Mouse (Mus musculus): ENCODE data around the gene Ncs1. TPM values are rescaled to one million over a fixed set of nuclear protein-coding genes. Genes with fewer than 3 reads are reported as not detected.

Ncs1 gene
- polyA plus RNA-seq, 1 experiment from 2014 or later = 42.8 TPM

- 84% methylated on average over 8 of the region's 8 CpGs for WGBS (ENCODE audit: insufficient replicate concordance)
- H3K4me2 ChIP-seq = no peak overlapping the region
- no peak for ATAC-seq (replicated peaks; ENCODE audit: insufficient number of reproducible peaks, low FRiP score, low TSS enrichment)
Observed at GRCm38 (mm10) chr2:31270470-31270869, 24.8 kb downstream of the Ncs1 start.

GRCm38 (mm10) chr2:31271071-31271470, 25.4 kb downstream of the Ncs1 start:
- H3K9ac ChIP-seq (ENCODE audit: low read depth, low read length) = no peak overlapping the region
- peaks cover 16% of the 10 kb centered on the region for H3K4me1 ChIP-seq (ENCODE audit: control insufficient read depth, insufficient read depth, low read length)
- no peak for ATAC-seq (replicated peaks; ENCODE audit: insufficient number of reproducible peaks, low FRiP score, low TSS enrichment)
- H3K4me3 ChIP-seq (ENCODE audit: low read depth, low read length) = no peak overlapping the region
- H3K4me2 ChIP-seq = no peak overlapping the region
- H3K36me3 ChIP-seq (ENCODE audit: control insufficient read depth, insufficient read depth, low read length) = no peaks in the 10 kb centered on the region
- WGBS (ENCODE audit: insufficient replicate concordance) = 84% methylated on average over 1 of the region's 1 CpGs
- no peaks in the 10 kb centered on the region for H3K27me3 ChIP-seq (ENCODE audit: control insufficient read depth, insufficient read depth, low read length)
- no peak overlapping the region for H3K27ac ChIP-seq (ENCODE audit: low read depth, low read length)
- no peaks in the 10 kb centered on the region for H3K9me3 ChIP-seq (replicated peaks; ENCODE audit: control insufficient read depth, low read length)

More at GRCm38 (mm10) chr2:31270470-31270869, 24.8 kb downstream of the Ncs1 start:
- H3K27ac ChIP-seq (ENCODE audit: low read depth, low read length) = no peak overlapping the region
- no peaks in the 10 kb centered on the region for H3K9me3 ChIP-seq (replicated peaks; ENCODE audit: control insufficient read depth, low read length)
- no peak overlapping the region for H3K9ac ChIP-seq (ENCODE audit: low read depth, low read length)
- H3K4me3 ChIP-seq (ENCODE audit: low read depth, low read length) = no peak overlapping the region
- no peaks in the 10 kb centered on the region for H3K27me3 ChIP-seq (ENCODE audit: control insufficient read depth, insufficient read depth, low read length)
- H3K36me3 ChIP-seq (ENCODE audit: control insufficient read depth, insufficient read depth, low read length) = no peaks in the 10 kb centered on the region
- peaks cover 22% of the 10 kb centered on the region for H3K4me1 ChIP-seq (ENCODE audit: control insufficient read depth, insufficient read depth, low read length)

- Histone ChIP-seq H3K36me3 (ENCODE audit: control insufficient read depth, insufficient read depth, low read length) (no peaks in the 10 kb centered on the region), H3K4me3 (ENCODE audit: low read depth, low read length) (no peak overlapping the region), H3K9me3 (replicated peaks; ENCODE audit: control insufficient read depth, low read length) (no peaks in the 10 kb centered on the region), H3K27ac (ENCODE audit: low read depth, low read length) (no peak overlapping the region), H3K9ac (ENCODE audit: low read depth, low read length) (no peak overlapping the region), H3K27me3 (ENCODE audit: control insufficient read depth, insufficient read depth, low read length) (no peaks in the 10 kb centered on the region), H3K4me2 (no peak overlapping the region), H3K4me1 (ENCODE audit: control insufficient read depth, insufficient read depth, low read length) (peaks cover 2% of the 10 kb centered on the region; the same call in 1 of the 2 replicates)
- no peak for ATAC-seq (replicated peaks; ENCODE audit: insufficient number of reproducible peaks, low FRiP score, low TSS enrichment)
- WGBS (ENCODE audit: insufficient replicate concordance) = 89% methylated on average over 6 of the region's 6 CpGs
Observed at GRCm38 (mm10) chr2:31274993-31275392, 29.4 kb downstream of the Ncs1 start.

- Histone ChIP-seq H3K4me2 (no peak overlapping the region), H3K4me1 (ENCODE audit: control insufficient read depth, insufficient read depth, low read length) (peaks cover 2% of the 10 kb centered on the region; the same call in 1 of the 2 replicates), H3K27me3 (ENCODE audit: control insufficient read depth, insufficient read depth, low read length) (no peaks in the 10 kb centered on the region), H3K36me3 (ENCODE audit: control insufficient read depth, insufficient read depth, low read length) (peaks cover 2% of the 10 kb centered on the region; the same call in 1 of the 2 replicates), H3K9ac (ENCODE audit: low read depth, low read length) (no peak overlapping the region), H3K4me3 (ENCODE audit: low read depth, low read length) (no peak overlapping the region), H3K9me3 (replicated peaks; ENCODE audit: control insufficient read depth, low read length) (no peaks in the 10 kb centered on the region), H3K27ac (ENCODE audit: low read depth, low read length) (no peak overlapping the region)
- 67% methylated on average over 6 of the region's 6 CpGs for WGBS (ENCODE audit: insufficient replicate concordance)
- ATAC-seq (replicated peaks; ENCODE audit: insufficient number of reproducible peaks, low FRiP score, low TSS enrichment) = no peak
Observed at GRCm38 (mm10) chr2:31277810-31278209, 32.2 kb downstream of the Ncs1 start.

GRCm38 (mm10) chr2:31278483-31278882, 32.9 kb downstream of the Ncs1 start:
- no peak overlapping the region for H3K9ac ChIP-seq (ENCODE audit: low read depth, low read length)
- peaks cover 2% of the 10 kb centered on the region; the same call in 1 of the 2 replicates for H3K36me3 ChIP-seq (ENCODE audit: control insufficient read depth, insufficient read depth, low read length)
- no peaks in the 10 kb centered on the region for H3K27me3 ChIP-seq (ENCODE audit: control insufficient read depth, insufficient read depth, low read length)
- H3K27ac ChIP-seq (ENCODE audit: low read depth, low read length) = no peak overlapping the region
- no peak overlapping the region for H3K4me3 ChIP-seq (ENCODE audit: low read depth, low read length)
- H3K4me2 ChIP-seq = no peak overlapping the region
- H3K4me1 ChIP-seq (ENCODE audit: control insufficient read depth, insufficient read depth, low read length) = peaks cover 2% of the 10 kb centered on the region; the same call in 1 of the 2 replicates
- 71% methylated on average over 5 of the region's 5 CpGs for WGBS (ENCODE audit: insufficient replicate concordance)
- ATAC-seq (replicated peaks; ENCODE audit: insufficient number of reproducible peaks, low FRiP score, low TSS enrichment) = no peak
- H3K9me3 ChIP-seq (replicated peaks; ENCODE audit: control insufficient read depth, low read length) = no peaks in the 10 kb centered on the region

- no peak for ATAC-seq (replicated peaks; ENCODE audit: insufficient number of reproducible peaks, low FRiP score, low TSS enrichment)
- Histone ChIP-seq H3K4me3 (ENCODE audit: low read depth, low read length) (no peak overlapping the region), H3K4me2 (no peak overlapping the region), H3K9me3 (replicated peaks; ENCODE audit: control insufficient read depth, low read length) (no peaks in the 10 kb centered on the region), H3K27ac (ENCODE audit: low read depth, low read length) (no peak overlapping the region), H3K27me3 (ENCODE audit: control insufficient read depth, insufficient read depth, low read length) (no peaks in the 10 kb centered on the region), H3K9ac (ENCODE audit: low read depth, low read length) (no peak overlapping the region), H3K36me3 (ENCODE audit: control insufficient read depth, insufficient read depth, low read length) (peaks cover 5% of the 10 kb centered on the region), H3K4me1 (ENCODE audit: control insufficient read depth, insufficient read depth, low read length) (peaks cover 2% of the 10 kb centered on the region; the same call in 1 of the 2 replicates)
- 84% methylated on average over 8 of the region's 8 CpGs for WGBS (ENCODE audit: insufficient replicate concordance)
Observed at GRCm38 (mm10) chr2:31281138-31281537, 35.5 kb downstream of the Ncs1 start.

- WGBS (ENCODE audit: insufficient replicate concordance) = 42% methylated on average over 7 of the region's 7 CpGs
- peaks cover 9% of the 10 kb centered on the region for H3K36me3 ChIP-seq (ENCODE audit: control insufficient read depth, insufficient read depth, low read length)
- H3K27me3 ChIP-seq (ENCODE audit: control insufficient read depth, insufficient read depth, low read length) = no peaks in the 10 kb centered on the region
Observed at GRCm38 (mm10) chr2:31282266-31282665, 36.6 kb downstream of the Ncs1 start.

GRCm38 (mm10) chr2:31282880-31283279, 37.3 kb downstream of the Ncs1 start:
- H3K9me3 ChIP-seq (replicated peaks; ENCODE audit: control insufficient read depth, low read length) = no peaks in the 10 kb centered on the region
- no peak overlapping the region for H3K27ac ChIP-seq (ENCODE audit: low read depth, low read length)
- H3K36me3 ChIP-seq (ENCODE audit: control insufficient read depth, insufficient read depth, low read length) = peaks cover 9% of the 10 kb centered on the region
- 90% methylated on average over 12 of the region's 12 CpGs for WGBS (ENCODE audit: insufficient replicate concordance)
- no peak for ATAC-seq (replicated peaks; ENCODE audit: insufficient number of reproducible peaks, low FRiP score, low TSS enrichment)
- H3K4me3 ChIP-seq (ENCODE audit: low read depth, low read length) = no peak overlapping the region
- no peaks in the 10 kb centered on the region for H3K27me3 ChIP-seq (ENCODE audit: control insufficient read depth, insufficient read depth, low read length)
- no peak overlapping the region for H3K4me2 ChIP-seq
- H3K4me1 ChIP-seq (ENCODE audit: control insufficient read depth, insufficient read depth, low read length) = no peaks in the 10 kb centered on the region
- H3K9ac ChIP-seq (ENCODE audit: low read depth, low read length) = no peak overlapping the region

More at GRCm38 (mm10) chr2:31282266-31282665, 36.6 kb downstream of the Ncs1 start:
- no peak overlapping the region for H3K27ac ChIP-seq (ENCODE audit: low read depth, low read length)
- H3K9ac ChIP-seq (ENCODE audit: low read depth, low read length) = no peak overlapping the region
- no peaks in the 10 kb centered on the region for H3K9me3 ChIP-seq (replicated peaks; ENCODE audit: control insufficient read depth, low read length)
- ATAC-seq (replicated peaks; ENCODE audit: insufficient number of reproducible peaks, low FRiP score, low TSS enrichment) = no peak
- no peak overlapping the region for H3K4me2 ChIP-seq
- no peak overlapping the region for H3K4me3 ChIP-seq (ENCODE audit: low read depth, low read length)
- no peaks in the 10 kb centered on the region for H3K4me1 ChIP-seq (ENCODE audit: control insufficient read depth, insufficient read depth, low read length)

- Histone ChIP-seq H3K9me3 (replicated peaks; ENCODE audit: control insufficient read depth, low read length) (no peaks in the 10 kb centered on the region), H3K36me3 (ENCODE audit: control insufficient read depth, insufficient read depth, low read length) (peaks cover 16% of the 10 kb centered on the region), H3K4me2 (no peak overlapping the region), H3K9ac (ENCODE audit: low read depth, low read length) (no peak overlapping the region), H3K4me3 (ENCODE audit: low read depth, low read length) (no peak overlapping the region), H3K27ac (ENCODE audit: low read depth, low read length) (no peak overlapping the region), H3K4me1 (ENCODE audit: control insufficient read depth, insufficient read depth, low read length) (no peaks in the 10 kb centered on the region), H3K27me3 (ENCODE audit: control insufficient read depth, insufficient read depth, low read length) (no peaks in the 10 kb centered on the region)
- WGBS (ENCODE audit: insufficient replicate concordance) = 84% methylated on average over 5 of the region's 5 CpGs
- no peak for ATAC-seq (replicated peaks; ENCODE audit: insufficient number of reproducible peaks, low FRiP score, low TSS enrichment)
Observed at GRCm38 (mm10) chr2:31284531-31284930, 38.9 kb downstream of the Ncs1 start.

Measured in heart, embryonic 11.5 days (tissue).